Mouse (Mus musculus) heart, adult 2 months (tissue): ENCODE data around the gene Scn3b.

ENCODE experiments used
- CTCF ChIP-seq: fragments of 200-600 bp; IDR thresholded peaks from 2 replicates; pipeline ENCODE4 v1.8.1; 2022; ENCODE audit warnings: antibody characterized with exemption, mild to moderate bottlenecking, moderate library complexity
- EP300 ChIP-seq: fragments of 200-500 bp; IDR thresholded peaks from 2 replicates; pipeline ENCODE4 v1.6.1; 2011; ENCODE audit warnings: low read depth, low read length, control low read depth; ENCODE audit not compliant: insufficient read depth
- POLR2A ChIP-seq: fragments of 200-500 bp; IDR thresholded peaks from 2 replicates; pipeline ENCODE4 v1.6.1; 2011; ENCODE audit warnings: mild to moderate bottlenecking, low read depth, low read length, control low read depth; ENCODE audit not compliant: insufficient read depth

DNA sequence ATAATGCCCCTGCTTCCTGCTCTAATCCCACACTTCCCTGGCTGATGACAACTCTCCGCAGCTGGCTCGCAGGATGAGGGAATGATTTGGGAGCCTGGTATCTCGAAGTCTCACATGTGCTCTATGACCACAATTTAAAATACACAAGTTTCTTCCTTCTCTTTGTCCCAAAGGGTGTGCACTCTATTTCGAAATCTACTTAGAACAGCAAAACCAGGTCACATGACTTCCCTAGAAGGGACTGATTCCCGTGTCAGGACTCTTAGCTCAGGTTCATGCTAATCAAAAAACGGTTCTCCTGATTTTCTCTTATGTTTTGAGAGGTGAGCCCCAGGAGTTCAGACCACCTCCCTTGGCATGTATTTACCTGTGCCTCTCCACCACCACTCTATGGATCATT, 5.1 kb upstream of the Scn3b start:
- no peak for TF ChIP-seq CTCF
- no peak for TF ChIP-seq POLR2A
- no peak for TF ChIP-seq EP300
